Mouse (Mus musculus): ENCODE results near the gene Limch1. TPM values are rescaled to one million over a fixed set of nuclear protein-coding genes. Genes with fewer than 3 reads are reported as not detected.

Gene Limch1
- total and polyA plus RNA-seq, 2 experiments from 2014 or later = 62.8 to 133 TPM

DNA sequence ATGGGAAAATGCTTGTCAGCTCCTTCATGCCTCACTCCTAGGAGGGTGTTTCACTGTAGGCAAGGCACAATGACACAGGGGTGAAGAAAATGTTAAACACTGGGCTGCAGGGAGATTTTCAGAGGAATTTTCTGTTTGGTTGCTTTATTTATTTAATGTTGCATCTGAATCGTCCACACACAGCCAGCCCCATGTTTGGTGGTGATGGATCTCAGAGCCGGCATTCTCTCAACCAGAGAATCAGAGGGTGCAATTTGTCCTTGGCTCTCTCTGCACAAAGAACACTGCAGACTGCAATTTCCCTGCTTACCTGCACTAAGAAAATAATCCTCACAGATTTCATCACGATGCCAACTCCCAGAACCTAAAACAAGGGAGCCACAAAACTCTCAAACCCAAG lies 357.4 kb downstream of the Limch1 start:
- TF ChIP-seq CTCF (IDR thresholded peaks at IDR 0.05; ENCODE audit: low read depth) = no peak
- Histone ChIP-seq H3K9me3 (ENCODE audit: low read length) (no peaks in the 10 kb centered on the region), H3K36me3 (ENCODE audit: insufficient read depth) (no peaks in the 10 kb centered on the region), H3K4me1 (ENCODE audit: insufficient read depth) (no peaks in the 10 kb centered on the region), H3K27me3 (ENCODE audit: insufficient read depth, low read length) (peaks cover 57% of the 10 kb centered on the region), H3K4me3 (ENCODE audit: low read depth, low read length) (no peak overlapping the region), H3K4me2 (ENCODE audit: low read depth) (no peak overlapping the region), H3K27ac (ENCODE audit: low read depth, low read length) (no peak overlapping the region), H3K9ac (no peak overlapping the region)
- DNase-seq (no peak), ATAC-seq (no peak)
- 10% methylated on average over 3 of the region's 3 CpGs for WGBS

- DNase-seq (no peak), ATAC-seq (no peak)
- Histone ChIP-seq H3K9ac (no peak overlapping the region), H3K4me1 (ENCODE audit: insufficient read depth) (no peaks in the 10 kb centered on the region), H3K27me3 (ENCODE audit: insufficient read depth, low read length) (peaks cover 35% of the 10 kb centered on the region), H3K4me3 (ENCODE audit: low read depth, low read length) (no peak overlapping the region), H3K36me3 (ENCODE audit: insufficient read depth) (no peaks in the 10 kb centered on the region), H3K9me3 (ENCODE audit: low read length) (no peaks in the 10 kb centered on the region), H3K27ac (ENCODE audit: low read depth, low read length) (no peak overlapping the region), H3K4me2 (ENCODE audit: low read depth) (no peak overlapping the region)
- 79% methylated on average over 2 of the region's 2 CpGs for WGBS
- no peak for TF ChIP-seq CTCF (IDR thresholded peaks at IDR 0.05; ENCODE audit: low read depth)
Measured at GRCm38 (mm10) chr5:67106261-67106660, 360.6 kb downstream of the Limch1 start.

Small RNA genes lying within 50 kb of the gene (microRNA-seq; reads per million reads assigned to microRNA genes)
- gene Gm23841 = 0 reads per million in 2 experiments

Other genes with a start within 250 kb of the Limch1 start
- gene Apbb2, start 127.0 kb upstream of the Limch1 start, total RNA-seq (2014; rRNA removed) = 54.5 and 64.6 TPM in 2 replicates
- gene Apbb2, start 127.0 kb upstream of the Limch1 start, polyA plus RNA-seq (2015; fragmentation: Nextera tagmentation; extraction: Ambion mirVana) = 56.2 and 77.2 TPM in 2 replicates
- gene Uchl1, start 69.7 kb upstream of the Limch1 start, total RNA-seq (2014; rRNA removed) = 1,756 and 1,892 TPM in 2 replicates
- gene Uchl1, start 69.7 kb upstream of the Limch1 start, polyA plus RNA-seq (2015; fragmentation: Nextera tagmentation; extraction: Ambion mirVana) = 1,681 and 1,809 TPM in 2 replicates